Mouse (Mus musculus): Measurements from ENCODE around the gene Scn4b.

- TF ChIP-seq CTCF (IDR thresholded peaks at IDR 0.05; ENCODE audit: low read depth) (no peak), EP300 (IDR thresholded peaks at IDR 0.05; ENCODE audit: low read depth) (no peak)
These were observed 18.8 kb upstream of the Scn4b start for GRCm38 (mm10) chr9:45119316-45119953.
